Mouse (Mus musculus) 3134 (cell line): ENCODE results near the gene Traf2.
A peak's percentile ranks its signal among the peaks of the same experiment; 100 is the strongest.

Experiments used
- DNase-seq: peaks from one replicate; pipeline ENCODE4 v3.0.0-alpha.2; 2011; ENCODE audit warnings: low spot score; ENCODE audit not compliant: insufficient read length; ENCODE audit errors: extremely low read depth

The Traf2 gene

DNA sequence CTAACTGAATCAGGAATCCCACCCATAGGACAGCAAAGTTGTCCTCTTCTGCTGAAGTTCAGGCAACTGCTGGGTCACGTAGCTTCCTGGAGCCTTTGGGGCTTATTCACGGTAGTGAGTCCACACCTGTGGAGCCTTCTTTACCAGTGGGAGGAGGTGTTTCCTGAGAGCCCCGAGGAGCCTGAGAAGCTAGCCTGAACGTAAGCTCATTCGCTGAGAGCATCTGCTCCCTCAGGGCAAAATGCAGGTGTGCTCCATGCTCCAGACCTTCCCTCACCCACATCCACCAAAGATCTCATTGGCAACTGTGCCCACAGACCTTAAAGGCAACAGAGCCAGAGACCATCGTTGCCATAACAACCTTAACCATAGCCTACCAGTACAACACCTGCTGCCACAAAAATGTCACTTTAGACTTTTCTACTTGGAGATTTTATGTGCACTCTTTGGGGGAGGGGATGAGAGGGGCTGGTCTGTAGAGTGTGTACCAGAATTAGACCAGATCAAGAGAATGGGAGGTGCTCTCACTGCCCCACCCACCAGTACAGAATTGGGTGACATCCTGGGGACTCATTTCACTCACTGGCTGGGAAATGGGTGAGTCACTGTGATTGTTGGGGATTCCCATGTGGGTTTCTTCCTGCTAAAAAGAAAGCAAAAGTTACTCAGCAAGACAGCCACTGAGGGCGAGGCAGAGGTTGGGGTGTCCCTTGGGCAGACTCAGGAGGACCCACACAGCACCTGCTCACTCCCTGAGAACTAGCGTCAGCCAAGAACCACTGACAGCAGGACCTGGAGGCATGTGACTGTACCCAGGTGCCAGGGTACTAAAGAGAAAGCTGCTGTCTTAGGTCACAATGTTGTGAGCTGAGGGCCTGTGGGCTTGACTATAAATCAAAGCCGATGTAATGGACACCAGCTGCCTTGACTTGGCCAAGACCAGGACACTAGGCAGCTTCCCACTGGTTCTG lies 2.6 kb upstream of the Traf2 start:
- peak; percentile 72 for DNase-seq

DNA sequence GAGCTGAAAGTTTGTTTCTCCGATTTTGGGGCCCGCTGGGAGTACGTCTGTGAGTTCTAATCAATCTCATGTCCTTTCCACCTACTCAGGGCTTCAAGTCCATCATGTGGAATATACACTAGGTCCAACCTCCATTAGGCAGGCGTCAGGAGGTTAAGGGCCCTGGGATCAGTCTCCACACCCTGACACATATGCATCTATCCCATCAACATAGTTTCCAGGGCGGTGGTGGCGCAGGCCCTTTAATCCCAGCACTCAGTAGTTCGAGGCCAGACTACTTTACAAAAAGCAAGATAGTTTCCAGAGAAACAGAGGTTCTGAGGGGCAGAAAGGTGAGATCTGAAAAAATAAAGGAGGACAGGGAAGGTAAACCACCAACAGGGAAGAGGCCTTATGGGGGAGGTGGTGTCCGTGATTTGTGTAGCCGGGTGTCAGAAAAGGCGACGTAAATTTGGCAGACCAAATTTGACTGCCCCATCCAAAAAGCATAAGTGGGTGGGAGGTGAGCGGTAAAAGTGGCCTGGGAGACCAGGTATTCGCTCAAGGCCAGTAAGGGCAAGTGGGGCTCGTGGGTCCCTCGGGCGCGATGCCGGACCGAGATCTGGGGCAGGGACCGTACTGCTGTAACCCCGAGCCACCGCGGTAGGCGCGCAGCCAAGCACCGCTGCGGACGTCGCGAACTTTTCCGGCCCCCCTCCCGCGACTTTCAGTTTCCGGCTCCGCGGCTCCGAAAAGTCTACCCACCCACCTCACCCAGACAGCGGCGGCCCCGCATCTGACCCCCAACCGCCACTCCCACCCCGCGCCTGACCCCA lies 537 bp downstream of the Traf2 start:
- no peak for DNase-seq

DNA sequence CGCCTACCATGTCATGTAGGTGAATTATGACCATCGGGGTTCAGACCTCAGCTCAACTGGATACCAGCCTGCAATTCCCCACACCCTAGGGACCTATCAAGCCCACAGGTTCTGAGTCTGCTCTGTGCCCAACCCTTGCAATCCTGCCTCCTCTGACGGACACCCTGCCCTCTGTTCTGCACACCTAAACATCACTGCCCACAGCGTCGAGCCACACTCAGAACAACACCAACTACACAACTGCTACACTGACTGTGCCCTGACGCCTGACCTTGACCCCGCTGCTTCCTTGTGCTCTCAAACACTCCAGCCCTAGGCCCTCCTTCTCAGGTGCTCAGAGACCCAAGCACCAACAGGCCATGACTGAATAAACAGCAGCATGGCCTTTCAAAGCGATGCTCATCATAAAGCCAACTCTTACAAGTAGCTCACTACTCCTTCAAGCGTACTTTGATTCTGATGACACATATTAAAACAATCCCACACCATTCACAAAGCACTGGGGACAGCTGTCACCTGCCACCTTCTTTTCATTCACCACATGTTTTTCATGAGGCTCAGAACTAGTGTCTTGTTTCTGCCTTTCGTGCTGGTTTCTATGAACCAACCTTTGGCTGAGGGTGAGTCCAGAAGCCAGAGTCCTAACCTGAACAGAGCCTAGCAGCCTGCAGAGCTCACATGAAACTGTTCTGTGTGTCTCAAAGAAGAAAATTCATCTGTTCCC lies 4.9 kb downstream of the Traf2 start:
- peak; percentile 34 for DNase-seq

DNA sequence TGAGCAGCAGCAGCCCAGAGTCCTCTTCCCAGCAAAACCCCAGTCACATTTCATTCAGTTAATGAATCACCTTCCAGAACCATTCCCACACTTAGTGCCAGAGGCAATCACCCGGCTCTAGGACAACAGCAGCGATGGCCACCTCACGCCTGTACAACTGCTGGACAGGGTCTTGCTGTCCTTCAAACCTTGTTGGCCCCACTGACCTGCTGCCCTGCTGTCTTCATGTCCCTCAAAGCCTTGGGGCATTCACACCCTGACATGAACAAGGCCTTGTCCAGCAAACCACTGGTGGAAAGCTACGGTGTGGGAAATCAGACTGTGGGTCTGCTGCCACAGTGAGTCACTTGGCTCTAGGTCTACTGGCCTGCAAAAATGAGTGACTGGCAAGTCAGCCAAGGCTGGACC lies 6.2 kb downstream of the Traf2 start:
- peak; percentile 77 for DNase-seq

DNA sequence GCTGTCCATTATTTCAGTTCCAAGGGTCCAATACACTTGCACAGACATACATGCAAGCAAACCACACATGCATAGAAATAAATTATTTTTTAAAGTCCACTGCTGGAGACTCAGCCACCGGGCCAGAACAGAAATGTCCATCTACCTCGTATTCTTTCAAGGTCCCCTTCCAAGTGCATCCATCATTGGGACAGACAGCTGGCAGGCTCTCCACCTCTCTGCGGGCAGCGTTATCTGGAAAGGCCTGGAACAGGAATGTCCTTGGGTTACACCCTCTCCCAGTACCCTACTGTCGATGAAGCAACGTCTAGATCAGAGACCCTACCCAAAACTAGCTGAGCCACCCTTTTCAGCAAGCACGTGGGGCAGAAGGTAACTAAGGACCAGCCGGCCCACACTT lies 10.2 kb downstream of the Traf2 start:
- no peak for DNase-seq

DNA sequence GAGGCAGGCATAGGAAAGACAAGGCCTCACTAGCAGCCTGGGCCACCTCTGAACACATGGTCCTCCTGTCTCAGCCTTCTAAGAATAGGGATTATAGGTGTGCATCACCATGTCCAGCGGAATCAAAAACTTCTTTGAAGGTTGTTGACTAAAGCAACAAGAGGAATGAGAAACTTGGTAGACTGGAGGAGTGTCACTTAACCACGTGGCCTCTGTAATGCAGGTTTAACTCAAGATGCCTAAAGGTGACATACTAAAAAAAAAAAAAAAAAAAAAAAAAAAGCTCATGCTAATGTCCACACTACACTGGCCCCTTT lies 11.9 kb downstream of the Traf2 start:
- DNase-seq: no peak

DNA sequence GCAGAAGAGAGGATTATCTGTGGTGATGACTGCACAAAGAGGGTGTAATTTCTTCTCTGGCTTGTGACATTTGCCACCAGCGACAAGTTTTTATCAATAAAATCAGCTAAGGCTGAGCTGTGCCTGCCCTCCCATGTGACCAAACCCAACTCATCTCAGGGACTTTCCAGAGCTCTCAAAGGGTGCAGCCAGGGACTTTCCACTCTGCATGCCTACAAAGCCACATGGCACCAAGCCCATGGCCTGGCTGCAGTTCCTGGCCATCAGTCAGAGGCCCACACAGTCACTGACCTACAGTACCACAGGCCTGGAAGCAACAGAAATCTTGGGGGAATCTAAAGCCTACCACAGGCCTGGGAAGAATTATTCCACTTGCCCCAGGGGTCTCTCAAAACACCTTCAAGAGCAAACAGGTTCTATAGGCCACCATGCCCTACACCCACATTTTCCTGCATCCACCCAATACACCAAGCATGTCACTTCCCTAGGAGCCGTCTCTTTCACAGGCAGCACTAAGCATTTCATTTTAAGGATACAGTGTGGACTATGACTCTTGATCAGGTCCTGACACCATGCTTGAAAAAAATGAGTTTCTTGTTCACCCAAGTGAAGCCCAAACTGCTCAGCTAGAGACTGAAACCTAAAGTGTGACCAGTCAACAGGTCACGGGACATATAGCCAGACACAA lies 12.4 kb downstream of the Traf2 start:
- peak; percentile 83 for DNase-seq

DNA sequence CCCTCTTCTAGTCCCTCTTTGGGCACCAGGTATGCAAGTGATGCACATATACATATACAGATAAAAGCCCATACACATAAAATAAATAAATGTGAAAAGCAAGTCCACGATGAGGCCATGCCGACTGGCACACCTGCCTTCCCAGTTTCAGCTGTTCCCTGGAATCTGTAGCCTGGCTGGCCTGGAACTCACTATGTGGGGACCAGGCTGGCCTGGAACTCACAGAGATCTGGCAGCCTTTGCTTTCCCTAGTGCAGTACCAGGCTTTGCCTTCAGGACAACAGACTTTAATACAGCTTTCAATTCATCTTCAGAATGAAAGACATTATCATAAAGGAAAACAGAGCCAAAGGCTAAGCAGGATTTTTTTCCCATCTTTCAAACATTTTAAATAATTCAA lies 13.0 kb downstream of the Traf2 start:
- DNase-seq: no peak

DNA sequence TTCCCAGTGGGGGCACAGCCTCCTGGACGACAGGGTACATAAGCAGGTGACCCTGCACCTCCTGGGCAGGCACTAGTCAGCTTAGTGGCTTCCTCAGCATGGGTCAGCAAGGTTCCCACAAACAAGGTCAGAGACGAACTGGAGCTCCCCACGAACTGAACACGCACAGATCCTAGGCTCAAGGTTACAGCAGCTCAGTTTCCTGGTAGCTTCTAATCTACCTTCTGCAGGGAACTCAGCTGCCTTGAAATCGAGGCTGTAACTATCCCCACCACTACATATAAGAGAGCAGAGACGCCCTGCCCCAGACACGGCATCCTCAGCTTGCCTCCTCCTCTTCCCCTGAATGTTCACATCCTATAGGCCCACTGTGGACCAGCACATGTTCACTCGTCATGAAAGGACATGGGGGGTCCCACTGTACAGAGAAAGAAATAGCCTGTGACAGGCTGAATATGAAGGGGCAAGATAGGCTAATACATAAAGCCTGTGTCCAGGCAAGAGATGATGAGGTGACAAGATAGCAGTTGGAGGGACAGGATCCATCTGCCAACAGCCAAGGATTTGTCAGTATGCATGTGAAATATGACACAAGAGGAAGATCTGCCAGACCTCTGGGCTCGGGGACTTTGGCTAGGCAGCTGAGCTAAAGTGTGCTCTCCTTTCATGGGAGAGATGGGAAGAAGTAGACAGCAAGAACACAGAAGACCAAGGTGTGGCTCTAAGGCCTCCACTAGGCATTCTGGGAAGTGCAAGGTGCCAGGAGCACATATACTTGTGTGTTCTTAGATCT lies 20.0 kb downstream of the Traf2 start:
- DNase-seq: no peak

DNA sequence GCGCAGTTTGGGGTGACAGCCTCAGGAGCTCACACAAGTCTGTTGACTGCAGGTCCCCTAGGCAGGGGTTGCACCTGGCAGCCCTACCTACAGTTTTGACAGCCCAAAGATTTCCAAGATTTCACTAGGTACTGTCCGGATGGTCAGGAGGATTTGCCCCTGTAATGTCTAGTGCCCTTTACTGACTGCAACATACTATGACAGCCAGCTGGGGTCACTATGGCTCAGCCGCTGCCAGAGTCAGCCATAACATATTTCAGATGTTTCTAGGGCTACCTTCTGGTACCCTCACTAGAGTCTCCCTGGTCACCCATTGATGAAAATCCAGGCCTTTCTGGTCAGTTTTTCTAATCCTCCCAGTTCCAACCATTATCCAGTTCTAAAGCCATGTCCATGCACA lies 36.8 kb downstream of the Traf2 start:
- DNase-seq: no peak

DNA sequence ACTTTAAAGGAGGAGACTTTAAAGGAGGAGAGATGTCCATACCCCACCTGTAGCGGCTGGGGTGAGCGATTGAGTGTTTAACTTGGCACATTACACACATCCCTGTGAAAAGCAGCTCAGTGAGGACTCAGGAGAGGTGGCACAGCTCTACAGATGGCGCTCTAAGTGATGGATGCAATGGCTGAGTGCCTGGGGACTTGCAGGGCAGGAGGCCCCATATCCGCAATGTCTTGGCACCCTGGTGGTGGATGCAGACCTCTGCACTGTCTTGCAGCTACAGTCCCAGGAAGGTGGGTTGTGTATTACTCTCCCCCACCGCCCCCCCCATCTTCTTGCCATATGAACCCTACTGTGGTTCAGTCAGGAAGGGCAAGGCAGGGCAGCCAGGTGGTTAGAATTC lies 39.8 kb downstream of the Traf2 start:
- no peak for DNase-seq

DNA sequence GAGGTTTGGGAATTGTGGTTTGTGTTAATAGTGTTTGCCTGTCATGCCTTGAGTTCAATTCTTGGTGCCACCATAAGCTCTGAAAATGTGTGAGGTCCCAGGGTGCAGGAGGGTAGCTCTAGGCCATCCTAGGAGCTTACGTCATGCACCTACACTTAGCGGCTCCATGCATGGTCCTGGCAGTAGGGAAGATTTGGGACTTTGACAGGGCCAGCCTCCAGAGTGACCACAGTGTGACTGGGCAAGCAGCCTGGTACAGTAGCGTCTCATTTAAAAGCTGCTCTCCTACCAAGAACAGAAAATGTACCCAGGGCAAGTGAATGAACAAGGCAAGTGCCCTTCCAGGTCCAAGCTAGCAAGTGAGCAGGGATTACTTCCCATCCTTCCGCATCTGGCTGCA lies 40.9 kb downstream of the Traf2 start:
- no peak for DNase-seq

DNA sequence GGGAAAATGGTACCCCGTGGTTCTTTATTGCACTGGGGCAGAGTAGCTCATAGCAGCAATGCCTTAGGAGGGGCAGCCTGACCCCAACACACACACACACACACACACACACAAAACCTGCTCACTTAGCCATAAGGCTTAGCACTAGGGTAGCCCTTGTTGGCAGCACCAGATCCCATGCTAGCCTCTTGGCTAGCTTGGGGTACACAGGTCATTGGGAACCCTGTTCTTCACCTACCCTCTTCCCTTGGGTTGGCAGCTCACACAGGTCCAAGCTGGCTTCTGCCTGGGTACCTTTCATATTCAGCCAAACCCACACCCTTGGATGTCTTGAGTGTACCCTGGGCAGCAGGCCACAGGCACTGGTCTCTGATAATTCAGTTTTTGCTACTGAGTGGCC lies 41.7 kb downstream of the Traf2 start:
- no peak for DNase-seq

DNA sequence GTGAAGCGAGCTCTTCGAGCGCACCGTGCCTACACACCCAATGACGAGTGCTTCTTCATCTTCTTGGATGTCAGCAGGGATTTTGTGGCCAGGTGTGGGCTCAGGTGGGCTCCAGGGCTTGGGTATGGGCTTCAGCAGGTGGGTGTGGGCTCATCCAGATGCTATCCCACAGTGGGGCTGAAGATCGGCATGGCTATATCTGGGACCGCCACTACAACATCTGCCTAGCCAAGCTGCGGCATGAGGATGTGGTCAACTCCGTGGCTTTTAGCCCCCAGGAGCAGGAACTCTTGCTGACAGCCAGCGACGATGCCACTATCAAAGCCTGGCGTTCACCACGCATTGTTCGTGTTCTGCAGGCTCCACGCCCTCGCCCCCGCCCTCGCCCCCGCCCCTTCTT lies 42.2 kb downstream of the Traf2 start:
- no peak for DNase-seq

DNA sequence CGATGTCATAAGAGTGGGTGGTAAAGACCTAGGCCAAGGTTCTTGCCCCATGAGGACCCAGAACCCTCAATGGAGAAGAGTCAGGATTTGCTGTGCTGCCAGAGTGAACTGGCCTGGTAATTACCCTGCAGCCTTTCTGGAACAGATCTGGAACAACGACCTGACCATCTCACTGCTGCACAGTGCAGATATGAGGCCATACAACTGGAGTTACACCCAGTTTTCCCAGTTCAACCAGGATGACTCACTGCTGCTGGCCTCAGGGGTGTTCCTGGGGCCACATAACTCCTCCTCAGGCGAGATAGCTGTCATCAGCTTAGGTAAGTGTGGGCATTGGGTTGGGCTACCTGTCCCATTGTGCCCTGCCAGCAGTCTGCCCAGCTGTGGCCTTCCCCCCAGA lies 44.0 kb downstream of the Traf2 start:
- no peak for DNase-seq

DNA sequence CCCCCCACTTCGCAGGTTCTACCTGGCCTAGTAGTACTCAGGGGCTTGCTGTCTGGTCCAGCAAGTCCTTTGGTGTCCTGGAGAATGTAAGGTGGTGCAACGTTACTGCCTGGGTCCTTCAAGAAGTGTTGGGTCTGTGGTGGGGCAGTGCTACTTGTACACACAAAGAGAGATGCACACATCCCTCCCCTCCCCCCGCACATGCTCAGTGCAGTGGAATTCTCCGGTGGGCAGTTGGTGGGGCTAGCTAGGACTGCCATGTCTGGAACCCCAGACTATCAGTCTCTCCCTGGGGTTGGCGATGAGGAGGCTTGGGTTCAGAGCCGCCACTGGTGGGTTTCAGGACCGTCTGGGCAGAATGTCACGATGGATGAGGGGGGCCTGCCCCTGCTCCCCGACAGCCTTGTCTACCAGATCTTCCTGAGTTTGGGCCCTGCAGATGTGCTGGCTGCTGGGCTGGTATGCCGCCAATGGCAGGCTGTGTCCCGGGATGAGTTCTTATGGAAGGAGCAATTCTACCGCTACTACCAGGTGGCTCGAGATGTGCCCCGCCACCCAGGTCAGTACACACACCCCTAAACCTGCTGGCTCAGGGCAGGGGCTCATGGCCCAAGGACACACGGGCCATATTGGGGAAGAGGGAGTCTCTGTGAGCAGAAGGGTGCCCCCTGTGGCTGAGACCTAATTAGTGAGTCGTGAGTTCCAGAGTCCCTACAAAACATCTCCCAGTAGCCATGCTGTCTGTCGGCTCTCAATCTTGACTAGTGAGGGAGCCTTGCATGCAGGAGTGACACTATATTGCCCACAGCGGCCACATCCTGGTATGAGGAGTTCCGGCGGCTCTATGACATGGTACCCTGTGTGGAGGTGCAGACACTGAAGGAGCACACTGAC lies 44.9 kb downstream of the Traf2 start, which contains the start of gene C8g:
C8g (minus strand) TSS at position 127 of the 894 bp plus-strand sequence.
- DNase-seq: no peak

DNA sequence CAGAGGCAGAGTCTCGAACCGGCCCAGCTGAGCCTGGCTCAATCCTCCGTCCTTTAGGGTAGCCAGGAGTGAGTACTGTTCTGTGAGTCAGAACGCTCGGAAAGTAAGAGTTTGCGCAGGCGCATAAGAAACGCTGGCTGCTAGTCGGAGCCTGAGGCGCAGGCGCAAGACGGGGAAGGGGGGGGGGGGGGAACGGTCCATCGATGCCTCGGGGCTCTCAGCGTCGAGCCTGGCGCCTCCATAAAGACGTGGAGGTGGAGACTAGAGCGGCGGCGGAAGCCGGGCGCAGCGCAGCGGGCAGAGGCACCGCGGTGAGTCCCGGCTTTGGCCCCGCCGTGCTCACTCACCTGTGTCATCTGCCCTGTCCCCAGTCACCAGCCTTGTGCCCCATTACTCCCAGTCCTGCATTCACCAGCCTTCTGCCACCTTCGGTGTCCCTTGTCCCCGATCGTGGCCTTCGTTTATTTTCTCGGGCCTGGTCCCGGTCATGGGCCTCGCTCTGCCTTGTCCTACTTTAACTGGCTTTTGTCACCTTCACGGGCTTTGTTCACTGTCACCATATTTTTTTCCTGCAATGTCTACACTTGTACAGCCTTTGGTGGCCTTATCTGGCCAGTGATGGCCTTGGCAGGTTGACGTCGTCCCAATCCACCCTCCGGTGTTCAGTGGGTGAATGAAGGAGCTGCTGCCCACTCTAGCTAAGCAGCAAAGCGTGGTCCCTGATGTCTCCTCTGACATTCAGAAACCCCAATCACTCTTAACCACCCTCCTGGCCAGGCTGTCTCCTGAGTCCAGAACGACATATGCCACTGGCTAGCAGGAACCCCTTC lies 45.9 kb downstream of the Traf2 start, which contains the start of gene Fbxw5:
Fbxw5 (plus strand) TSS at position 175 of the 830 bp plus-strand sequence.
- peak; percentile 93 for DNase-seq

DNA sequence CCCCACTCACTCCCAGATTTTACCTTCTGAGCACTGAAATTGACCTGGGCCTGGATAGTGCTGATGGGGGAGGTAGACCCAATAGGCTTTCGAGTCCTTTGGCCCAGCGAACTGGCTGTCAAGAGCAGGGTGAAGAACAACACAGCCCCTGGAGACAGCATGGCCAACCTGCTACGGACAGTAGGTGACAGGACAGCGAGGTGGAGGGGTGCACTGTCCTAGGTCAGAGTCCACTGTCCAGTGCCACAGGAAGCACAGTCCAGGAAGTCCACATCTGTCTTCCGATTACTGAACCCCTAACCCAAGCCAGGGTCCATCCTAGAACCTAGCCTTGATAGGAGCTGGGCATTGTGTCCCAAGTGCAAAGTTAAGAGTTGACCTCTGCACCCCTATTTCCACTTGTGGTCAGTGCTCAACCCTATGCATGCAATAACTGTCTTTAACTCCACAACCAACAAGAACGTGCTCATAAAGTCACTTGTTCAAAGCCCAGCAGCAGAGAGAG lies 46.6 kb downstream of the Traf2 start:
- DNase-seq: no peak
